ENCODE assay signal across 7 mouse cellular contexts in the genomic region with DNA sequence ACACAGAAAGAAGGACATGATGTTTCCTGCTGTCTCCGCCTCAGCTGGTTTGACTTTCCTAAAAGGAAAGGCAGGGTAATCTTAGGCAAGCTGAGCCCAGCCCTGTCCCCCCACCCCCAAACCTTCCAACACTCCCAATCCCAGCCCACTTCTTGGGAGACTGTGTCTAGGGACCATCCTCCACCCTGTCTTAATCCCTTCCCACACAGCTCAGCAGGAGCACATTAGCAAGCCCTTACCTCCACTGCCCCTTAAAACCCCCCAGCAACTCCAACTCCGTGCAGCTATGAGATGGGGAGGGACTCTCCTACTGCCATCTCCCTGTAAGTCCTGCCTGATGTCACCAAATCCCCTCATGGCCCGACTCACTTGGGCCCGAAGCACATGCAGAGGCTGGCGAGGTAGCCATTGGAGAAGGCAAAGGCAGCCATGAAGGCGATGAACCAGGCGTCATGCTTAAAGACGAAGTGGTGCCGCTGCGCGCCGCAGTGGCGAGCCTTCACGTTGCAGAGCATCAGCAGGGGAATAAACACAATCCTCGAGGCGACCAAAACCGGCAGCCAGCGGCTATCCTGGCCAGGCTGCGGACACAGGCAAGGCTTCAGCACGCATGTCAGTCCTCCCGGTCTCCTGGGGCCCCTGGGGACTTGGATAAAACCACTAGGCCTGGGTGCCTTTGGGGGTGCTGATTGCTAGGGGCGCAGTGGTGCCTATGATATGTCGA. TPM values are rescaled to one million over a fixed set of nuclear protein-coding genes. Genes with fewer than 3 reads are reported as not detected.
DNase-seq lines count a peak whose midpoint lies in the region; ATAC-seq and TF ChIP-seq lines count a peak whose summit lies in the region.

No protein-coding gene starts in this region.

- H3K9me3 ChIP-seq in kidney, postnatal 0 days (replicated peaks; ENCODE audit: low read length), result no peaks in the 10 kb centered on the region
- peaks cover 4% of the 10 kb centered on the region; the same call in 1 of the 2 replicates for H3K9me3 ChIP-seq in embryonic facial prominence, embryonic 10.5 days
- no peaks in the 10 kb centered on the region for H3K9me3 ChIP-seq in hindbrain, postnatal 0 days (ENCODE audit: low read length)
- H3K9me3 ChIP-seq in midbrain, postnatal 0 days (ENCODE audit: low read length), result no peaks in the 10 kb centered on the region

- H3K27me3 ChIP-seq in kidney, postnatal 0 days (ENCODE audit: insufficient read depth, low read length), result no peaks in the 10 kb centered on the region
- H3K27me3 ChIP-seq in embryonic facial prominence, embryonic 10.5 days (replicated peaks; ENCODE audit: low read depth, poor library complexity, severe bottlenecking), result no peaks in the 10 kb centered on the region
- no peaks in the 10 kb centered on the region for H3K27me3 ChIP-seq in hindbrain, postnatal 0 days (ENCODE audit: insufficient read depth, low read length)
- no peaks in the 10 kb centered on the region for H3K27me3 ChIP-seq in midbrain, postnatal 0 days (ENCODE audit: insufficient read depth, low read length)

- TF ChIP-seq CTCF in kidney, postnatal 0 days (IDR thresholded peaks at IDR 0.05; ENCODE audit: low read depth), result no peak
- no peak for TF ChIP-seq CTCF in hindbrain, postnatal 0 days (IDR thresholded peaks at IDR 0.05; ENCODE audit: low read depth)
- TF ChIP-seq CTCF in midbrain, postnatal 0 days (IDR thresholded peaks at IDR 0.05), result no peak

- peaks cover 20% of the 10 kb centered on the region for H3K4me1 ChIP-seq in kidney, postnatal 0 days (replicated peaks; ENCODE audit: insufficient read depth, low read length)
- H3K4me1 ChIP-seq in embryonic facial prominence, embryonic 10.5 days, result peaks cover 46% of the 10 kb centered on the region
- no peaks in the 10 kb centered on the region; the same call in 1 of the 2 replicates for H3K4me1 ChIP-seq in hindbrain, postnatal 0 days (ENCODE audit: insufficient read depth, low read length)
- H3K4me1 ChIP-seq in midbrain, postnatal 0 days (ENCODE audit: insufficient read depth, low read length), result no peaks in the 10 kb centered on the region

- ATAC-seq in kidney, postnatal 0 days (replicated peaks; ENCODE audit: low FRiP score, low read depth), result no peak
- no peak for ATAC-seq in hindbrain, postnatal 0 days
- ATAC-seq in midbrain, postnatal 0 days (ENCODE audit: low FRiP score), result no peak

- 79% methylated on average over 23 of the region's 23 CpGs for WGBS in kidney, postnatal 0 days
- WGBS in embryonic facial prominence, embryonic 10.5 days, result 55% methylated on average over 23 of the region's 23 CpGs
- 71% methylated on average over 23 of the region's 23 CpGs for WGBS in hindbrain, postnatal 0 days
- 64% methylated on average over 23 of the region's 23 CpGs for WGBS in midbrain, postnatal 0 days

- H3K9ac ChIP-seq in kidney, postnatal 0 days (ENCODE audit: low read depth, low read length), result 0 out of 2 replicates have a peak overlapping the region, but pooled peaks have one; percentile 13
- H3K9ac ChIP-seq in hindbrain, postnatal 0 days (replicated peaks; ENCODE audit: low read length), result no peak overlapping the region
- H3K9ac ChIP-seq in midbrain, postnatal 0 days (replicated peaks; ENCODE audit: low read length, poor library complexity, severe bottlenecking), result no peak overlapping the region

- peak overlapping the region; percentile 87 for H3K27ac ChIP-seq in kidney, postnatal 0 days
- H3K27ac ChIP-seq in embryonic facial prominence, embryonic 10.5 days (replicated peaks), result peak overlapping the region; percentile 87
- peak overlapping the region; percentile 81 for H3K27ac ChIP-seq in hindbrain, postnatal 0 days
- peak overlapping the region; percentile 69 for H3K27ac ChIP-seq in midbrain, postnatal 0 days (ENCODE audit: low read depth, low read length)

- no peak overlapping the region for H3K4me3 ChIP-seq in kidney, postnatal 0 days (replicated peaks; ENCODE audit: low read depth, low read length)
- H3K4me3 ChIP-seq in embryonic facial prominence, embryonic 10.5 days, result 0 out of 2 replicates have a peak overlapping the region, but pooled peaks have one; percentile 29
- H3K4me3 ChIP-seq in hindbrain, postnatal 0 days (ENCODE audit: low read length), result no peak overlapping the region
- H3K4me3 ChIP-seq in midbrain, postnatal 0 days (ENCODE audit: low read depth, low read length), result no peak overlapping the region

- intact Hi-C loops in left cerebral cortex, postnatal 25 days (cut with DNase I), result no loop called here

- 0 out of 2 replicates have a peak, but pooled peaks cover 6% of the 10 kb centered on the region for H3K36me3 ChIP-seq in kidney, postnatal 0 days (ENCODE audit: insufficient read depth, low read length)
- H3K36me3 ChIP-seq in embryonic facial prominence, embryonic 10.5 days (replicated peaks), result peaks cover 38% of the 10 kb centered on the region
- no peaks in the 10 kb centered on the region for H3K36me3 ChIP-seq in hindbrain, postnatal 0 days (ENCODE audit: insufficient read depth, low read length)
- H3K36me3 ChIP-seq in midbrain, postnatal 0 days (ENCODE audit: insufficient read depth, low read length), result no peaks in the 10 kb centered on the region

- DNase-seq in kidney, postnatal 0 days (ENCODE audit: low spot score), result no peak
- DNase-seq in kidney, postnatal 10 days, result no peak
- no peak for DNase-seq in embryonic facial prominence, embryonic 10.5 days (ENCODE audit: low spot score)
- DNase-seq in hindbrain, postnatal 0 days (ENCODE audit: low spot score), result no peak
- DNase-seq in midbrain, postnatal 0 days (ENCODE audit: low spot score), result no peak
- DNase-seq in left cerebral cortex, adult 9 months (ENCODE audit: low spot score in 2 of 2), result no peak
- DNase-seq in left cerebral cortex, postnatal 25 days (ENCODE audit: low spot score in 2 of 2), result no peak

- no peak overlapping the region for H3K4me2 ChIP-seq in kidney, postnatal 0 days (ENCODE audit: low read length)
- H3K4me2 ChIP-seq in hindbrain, postnatal 0 days (ENCODE audit: low read depth, low read length), result no peak overlapping the region
- no peak overlapping the region for H3K4me2 ChIP-seq in midbrain, postnatal 0 days (ENCODE audit: low read depth, low read length, poor library complexity, severe bottlenecking)

RNA-seq across cellular contexts. Expression of gene Hsp90ab1, which starts 12.8 kb away (rescaled TPM):
- polyA plus RNA-seq in kidney, postnatal 0 days (2015; fragmentation: Nextera tagmentation; extraction: Ambion mirVana), result 1,330 and 1,432 TPM in 2 replicates
- 2,187 and 2,215 TPM in 2 replicates for polyA plus RNA-seq in embryonic facial prominence, embryonic 10.5 days (2016; fragmentation: Nextera tagmentation; extraction: Ambion mirVana)
- 982 and 1,365 TPM in 2 replicates for total RNA-seq in hindbrain, postnatal 0 days (2014; rRNA removed)
- 1,472 and 1,504 TPM in 2 replicates for polyA plus RNA-seq in hindbrain, postnatal 0 days (2015; fragmentation: Nextera tagmentation; extraction: Ambion mirVana)
- total RNA-seq in midbrain, postnatal 0 days (2014; rRNA removed), result 1,063 and 1,068 TPM in 2 replicates
- 1,368 and 1,371 TPM in 2 replicates for polyA plus RNA-seq in midbrain, postnatal 0 days (2015; fragmentation: Nextera tagmentation; extraction: Ambion mirVana)
- total RNA-seq in left cerebral cortex, postnatal 25 days (2021), result 1,000 to 10,000 TPM; 1,565 to 1,601 TPM

RNA-seq across cellular contexts. Expression of gene Slc29a1, which starts 13.5 kb away (rescaled TPM):
- 93.6 and 101 TPM in 2 replicates for polyA plus RNA-seq in kidney, postnatal 0 days (2015; fragmentation: Nextera tagmentation; extraction: Ambion mirVana)
- polyA plus RNA-seq in embryonic facial prominence, embryonic 10.5 days (2016; fragmentation: Nextera tagmentation; extraction: Ambion mirVana), result 53.4 and 58.1 TPM in 2 replicates
- total RNA-seq in hindbrain, postnatal 0 days (2014; rRNA removed), result 170 and 354 TPM in 2 replicates
- polyA plus RNA-seq in hindbrain, postnatal 0 days (2015; fragmentation: Nextera tagmentation; extraction: Ambion mirVana), result 60.6 and 77.6 TPM in 2 replicates
- total RNA-seq in midbrain, postnatal 0 days (2014; rRNA removed), result 45.3 and 82.1 TPM in 2 replicates
- polyA plus RNA-seq in midbrain, postnatal 0 days (2015; fragmentation: Nextera tagmentation; extraction: Ambion mirVana), result 38.4 TPM in 2 replicates
- 10 to 100 TPM; 16.8 to 18.8 TPM for total RNA-seq in left cerebral cortex, postnatal 25 days (2021)

RNA-seq across cellular contexts. Expression of gene Mymx, which starts 16.0 kb away (rescaled TPM):
- polyA plus RNA-seq in kidney, postnatal 0 days (2015; fragmentation: Nextera tagmentation; extraction: Ambion mirVana), result 16.7 and 18.4 TPM in 2 replicates
- 0.39 TPM in 2 replicates for polyA plus RNA-seq in embryonic facial prominence, embryonic 10.5 days (2016; fragmentation: Nextera tagmentation; extraction: Ambion mirVana)
- total RNA-seq in hindbrain, postnatal 0 days (2014; rRNA removed), result not detected in 2 replicates
- not detected in 2 replicates for polyA plus RNA-seq in hindbrain, postnatal 0 days (2015; fragmentation: Nextera tagmentation; extraction: Ambion mirVana)
- not detected in 2 replicates for total RNA-seq in midbrain, postnatal 0 days (2014; rRNA removed)
- not detected in 2 replicates for polyA plus RNA-seq in midbrain, postnatal 0 days (2015; fragmentation: Nextera tagmentation; extraction: Ambion mirVana)
- not detected for total RNA-seq in left cerebral cortex, postnatal 25 days (2021)

RNA-seq across cellular contexts. Expression of gene Slc35b2, which starts 22.2 kb away (rescaled TPM):
- 131 and 138 TPM in 2 replicates for polyA plus RNA-seq in kidney, postnatal 0 days (2015; fragmentation: Nextera tagmentation; extraction: Ambion mirVana)
- 95.8 and 101 TPM in 2 replicates for polyA plus RNA-seq in embryonic facial prominence, embryonic 10.5 days (2016; fragmentation: Nextera tagmentation; extraction: Ambion mirVana)
- total RNA-seq in hindbrain, postnatal 0 days (2014; rRNA removed), result 105 and 139 TPM in 2 replicates
- 90.3 and 94.0 TPM in 2 replicates for polyA plus RNA-seq in hindbrain, postnatal 0 days (2015; fragmentation: Nextera tagmentation; extraction: Ambion mirVana)
- total RNA-seq in midbrain, postnatal 0 days (2014; rRNA removed), result 91.7 and 113 TPM in 2 replicates
- 71.8 and 75.3 TPM in 2 replicates for polyA plus RNA-seq in midbrain, postnatal 0 days (2015; fragmentation: Nextera tagmentation; extraction: Ambion mirVana)
- total RNA-seq in left cerebral cortex, postnatal 25 days (2021), result 10 to 100 TPM; 30.3 to 32.2 TPM

RNA-seq across cellular contexts. Expression of gene Nfkbie, which starts 30.4 kb away (rescaled TPM):
- 4.8 and 5.1 TPM in 2 replicates for polyA plus RNA-seq in kidney, postnatal 0 days (2015; fragmentation: Nextera tagmentation; extraction: Ambion mirVana)
- 6.6 and 7.1 TPM in 2 replicates for polyA plus RNA-seq in embryonic facial prominence, embryonic 10.5 days (2016; fragmentation: Nextera tagmentation; extraction: Ambion mirVana)
- 7.7 and 9.2 TPM in 2 replicates for total RNA-seq in hindbrain, postnatal 0 days (2014; rRNA removed)
- polyA plus RNA-seq in hindbrain, postnatal 0 days (2015; fragmentation: Nextera tagmentation; extraction: Ambion mirVana), result 5.2 and 6.0 TPM in 2 replicates
- total RNA-seq in midbrain, postnatal 0 days (2014; rRNA removed), result 2.0 and 4.8 TPM in 2 replicates
- 2.5 and 3.1 TPM in 2 replicates for polyA plus RNA-seq in midbrain, postnatal 0 days (2015; fragmentation: Nextera tagmentation; extraction: Ambion mirVana)
- total RNA-seq in left cerebral cortex, postnatal 25 days (2021), result 1 to 10 TPM; 1.6 to 2.0 TPM

Comparison
In these comparisons a context has a peak if more than half of its experiments do, and no peak if none do; other contexts are left out.
1. RNA of gene Mymx, which starts 16.0 kb away (polyA plus RNA-seq): 16.7 to 18.4 TPM in kidney, postnatal 0 days; 0.39 TPM in embryonic facial prominence, embryonic 10.5 days, not detected in hindbrain, postnatal 0 days and not detected in midbrain, postnatal 0 days; every median in the first group is over 10 times any median in the second.
2. Peak in every context shown above with its lines, with median percentiles within 50 percentile points of each other: H3K27ac ChIP-seq.